Mouse (Mus musculus): ENCODE results near the gene Tmem132d. TPM values are rescaled to one million over a fixed set of nuclear protein-coding genes. Genes with fewer than 3 reads are reported as not detected.
"Not testable (repeated sequence)": the region's sequence is repeated elsewhere in the genome, so short reads cannot be mapped to it uniquely, and the experiment has no call there.

The Tmem132d gene
- polyA plus RNA-seq, 1 experiment, result 0.05 TPM

DNA sequence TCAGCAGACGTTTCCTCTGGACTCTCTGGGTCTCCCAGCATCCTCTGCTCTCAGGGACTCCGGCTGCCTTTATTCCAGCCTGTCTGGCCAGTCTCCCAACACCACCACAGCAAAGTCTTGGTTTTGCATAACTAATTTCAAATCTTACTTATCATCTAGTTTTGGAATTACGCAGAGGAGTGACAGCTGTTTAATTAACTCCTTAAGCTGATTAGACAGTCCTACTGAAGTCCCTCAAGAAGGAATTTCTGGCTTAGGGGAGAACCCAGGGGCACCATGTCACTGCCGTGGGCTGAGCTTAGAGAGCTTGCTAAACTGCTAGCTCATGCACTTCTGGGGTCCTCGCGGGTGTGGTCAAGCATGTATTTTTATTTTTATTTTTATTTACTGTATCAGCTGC is 558.4 kb downstream of the Tmem132d start:
- no peak for DNase-seq (ENCODE audit: low read depth, low spot score)
- 77% methylated on average over 6 of the region's 6 CpGs for whole genome bisulfite sequencing

DNA sequence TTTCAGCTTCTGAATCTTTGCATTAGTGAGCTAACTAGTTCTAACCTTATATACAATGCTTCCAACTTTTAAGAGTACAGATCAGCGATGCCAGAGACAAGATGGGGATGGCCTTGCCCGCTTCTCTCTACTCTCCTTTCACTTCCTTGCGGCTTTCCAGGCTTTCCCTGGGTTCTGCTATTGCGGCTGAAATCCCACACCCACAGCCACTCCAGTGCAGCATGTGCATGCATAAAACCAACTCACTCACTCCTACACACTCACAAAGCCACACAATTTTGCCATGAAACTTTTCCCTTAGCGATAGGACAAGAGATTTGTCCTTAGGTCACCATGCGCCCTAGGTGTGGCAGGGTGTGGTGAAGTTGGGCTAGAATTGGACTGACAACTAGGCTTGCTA is 567.7 kb downstream of the Tmem132d start:
- 88% methylated on average over 6 of the region's 6 CpGs for WGBS
- DNase-seq (ENCODE audit: low read depth, low spot score), result no peak

DNA sequence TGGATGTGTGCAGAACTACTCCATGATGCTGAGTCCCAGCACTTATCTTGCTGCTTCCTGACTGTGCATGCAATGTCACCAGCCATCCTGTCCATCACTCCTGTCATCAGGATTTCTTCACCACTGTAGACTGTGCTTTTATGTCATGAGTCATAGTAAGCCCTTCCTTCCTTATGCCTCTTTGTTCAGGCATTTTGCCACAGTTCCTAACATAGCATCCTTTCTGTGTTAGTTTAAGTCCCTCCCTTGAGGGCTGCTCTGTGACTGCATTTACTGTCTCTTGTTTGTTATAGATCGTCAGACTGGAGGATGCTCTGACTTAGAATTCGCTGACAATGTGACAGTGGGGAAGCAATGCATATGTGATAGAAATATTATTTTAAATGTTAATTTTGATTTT is 573.2 kb downstream of the Tmem132d start:
- WGBS, result 74% methylated on average over 2 of the region's 2 CpGs

DNA sequence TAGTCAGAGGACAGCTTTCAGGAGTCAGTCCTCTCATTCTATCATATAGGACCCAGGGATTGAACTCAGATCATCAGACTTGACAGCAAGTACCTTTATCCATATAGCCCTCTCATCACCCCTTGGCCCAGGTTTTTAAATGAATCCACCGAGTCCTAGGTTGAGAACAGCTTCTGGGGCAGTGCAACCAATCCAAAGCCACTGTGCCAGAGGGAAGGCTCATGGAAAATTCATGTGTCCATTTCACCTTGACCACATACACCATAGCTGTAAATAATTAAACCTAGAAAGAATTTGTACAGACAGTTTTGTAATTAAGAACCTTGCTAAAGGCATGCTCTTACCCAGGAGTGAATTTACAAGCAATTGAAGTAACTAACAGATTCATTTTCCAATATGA is 580.6 kb downstream of the Tmem132d start:
- WGBS, result 85% methylated on average over 1 of the region's 1 CpGs
- DNase-seq (ENCODE audit: low read depth, low spot score), result no peak

More for the DNA sequence above, 573.2 kb downstream of the Tmem132d start:
- DNase-seq (ENCODE audit: low read depth, low spot score), result no peak

DNA sequence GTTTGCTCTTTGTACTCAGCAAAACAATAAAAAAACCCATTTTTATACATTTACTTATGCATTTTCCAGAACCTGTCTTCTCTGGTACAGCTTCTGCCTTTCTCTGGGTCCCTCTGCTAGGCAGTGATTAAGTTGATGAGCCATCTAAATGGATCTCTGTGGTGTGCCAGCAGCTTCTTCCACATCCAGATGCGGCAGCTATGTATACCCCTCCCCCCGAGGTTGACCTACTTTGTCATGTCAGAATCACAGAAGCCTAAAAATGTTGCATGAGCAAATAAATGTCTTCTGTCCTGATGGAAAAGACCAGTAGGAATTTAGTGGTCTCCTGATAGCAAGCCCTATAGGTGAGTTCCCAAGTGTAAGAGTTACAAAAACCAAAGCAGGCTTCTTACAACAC is 601.1 kb downstream of the Tmem132d start:
- no peak for DNase-seq (ENCODE audit: low read depth, low spot score)
- 87% methylated on average over 2 of the region's 2 CpGs for WGBS

DNA sequence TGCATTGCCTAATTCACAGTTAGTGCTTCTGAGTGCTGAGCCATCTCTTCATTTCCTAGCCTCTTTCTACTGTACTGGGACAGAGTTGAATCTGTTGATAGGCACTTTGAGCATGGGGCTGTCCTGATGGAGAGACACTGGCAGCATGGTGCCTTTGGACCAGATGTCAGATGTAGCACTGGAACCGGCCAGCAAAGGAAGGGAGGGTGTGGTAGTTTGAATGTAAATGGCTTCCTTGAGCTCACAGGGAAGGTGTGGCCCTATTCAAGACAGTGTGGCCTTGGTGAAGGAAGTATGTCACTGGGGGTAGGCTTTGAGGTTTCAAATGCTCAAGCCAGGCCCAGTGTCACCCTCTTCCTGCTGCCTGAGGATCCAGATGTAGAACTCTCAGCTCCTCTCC is 602.0 kb downstream of the Tmem132d start:
- DNase-seq (ENCODE audit: low read depth, low spot score), result no peak
- whole genome bisulfite sequencing, result 50% methylated on average over 1 of the region's 1 CpGs

DNA sequence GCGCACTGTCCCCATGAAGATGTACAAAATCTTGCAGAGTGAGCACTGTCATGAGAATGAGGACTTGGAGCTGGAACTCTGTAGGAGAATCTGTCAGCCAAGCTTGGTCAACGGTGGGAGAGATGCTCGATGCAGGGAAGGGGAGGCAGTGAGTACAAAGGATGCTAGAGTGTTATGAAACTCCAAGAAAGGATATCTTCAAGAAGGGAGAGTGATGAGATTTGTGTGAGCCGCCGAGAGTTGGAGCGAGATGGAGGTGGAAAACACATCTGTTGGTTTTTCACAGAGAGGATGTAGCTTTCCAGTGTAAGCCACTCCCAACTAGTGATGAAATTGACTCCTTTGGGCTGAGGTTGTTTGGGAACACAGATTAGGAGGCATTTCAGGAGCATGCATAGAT is 604.1 kb downstream of the Tmem132d start:
- DNase-seq (ENCODE audit: low read depth, low spot score), result no peak
- WGBS, result 83% methylated on average over 6 of the region's 6 CpGs

DNA sequence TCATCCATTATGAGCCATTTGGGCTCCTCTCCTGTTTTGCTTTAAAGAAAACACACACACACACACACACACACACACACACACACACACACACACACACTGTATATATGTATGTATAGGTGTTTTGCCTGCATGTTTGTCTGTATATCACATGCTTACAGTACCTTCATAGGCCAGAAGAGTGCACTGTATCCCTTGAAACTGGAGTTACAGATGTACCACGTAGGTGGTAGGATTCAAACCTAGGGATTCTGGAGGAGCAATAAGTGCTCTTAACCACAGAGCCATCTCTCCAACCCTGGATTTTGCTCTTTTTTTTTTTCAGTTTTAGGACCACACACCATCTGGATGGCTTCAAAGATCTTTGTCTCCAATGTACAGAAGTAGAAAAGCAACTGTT is 610.9 kb downstream of the Tmem132d start:
- WGBS, result 38% methylated on average over 1 of the region's 1 CpGs
- no peak for DNase-seq (ENCODE audit: low read depth, low spot score)

DNA sequence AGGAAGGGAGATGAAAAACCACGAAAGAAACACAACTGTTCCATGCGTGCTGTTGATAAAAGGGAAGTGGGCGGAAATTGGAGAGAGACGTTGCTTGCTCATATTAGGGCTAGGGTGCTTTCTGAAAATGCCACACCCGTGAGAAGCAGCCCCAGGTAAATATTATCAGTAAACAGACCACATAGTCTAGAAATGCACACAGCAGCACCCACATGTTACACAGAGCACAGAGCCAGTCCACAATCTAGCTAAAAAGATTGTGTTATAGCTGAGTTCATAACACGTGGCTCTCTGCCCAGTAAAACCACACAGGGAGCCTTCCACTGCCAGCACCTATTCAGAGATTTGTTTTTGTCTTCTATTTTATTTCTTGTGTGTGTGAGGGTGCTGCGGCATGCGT is 617.6 kb downstream of the Tmem132d start:
- DNase-seq (ENCODE audit: low read depth, low spot score), result no peak
- WGBS, result 70% methylated on average over 8 of the region's 8 CpGs

DNA sequence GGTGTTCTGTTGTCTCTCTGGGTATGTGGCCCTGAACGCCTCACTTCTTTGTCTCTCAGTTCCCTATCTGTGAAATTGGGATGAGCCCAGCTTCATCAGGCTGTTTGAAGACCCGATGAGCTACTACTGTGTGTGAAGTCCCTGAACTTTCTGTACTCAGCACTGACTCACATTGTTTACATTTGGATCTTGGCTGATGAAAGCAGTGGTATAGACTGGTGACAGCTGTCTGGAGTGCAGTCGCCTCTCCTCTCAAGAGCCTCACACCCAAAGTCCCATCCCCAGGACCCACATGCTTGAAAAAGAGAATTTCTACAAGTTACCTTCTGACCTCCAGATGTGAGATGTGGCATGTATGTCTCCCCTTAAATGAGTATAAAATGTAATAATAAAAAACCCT is 625.5 kb downstream of the Tmem132d start:
- no peak for DNase-seq (ENCODE audit: low read depth, low spot score)
- WGBS, result 57% methylated on average over 3 of the region's 3 CpGs

DNA sequence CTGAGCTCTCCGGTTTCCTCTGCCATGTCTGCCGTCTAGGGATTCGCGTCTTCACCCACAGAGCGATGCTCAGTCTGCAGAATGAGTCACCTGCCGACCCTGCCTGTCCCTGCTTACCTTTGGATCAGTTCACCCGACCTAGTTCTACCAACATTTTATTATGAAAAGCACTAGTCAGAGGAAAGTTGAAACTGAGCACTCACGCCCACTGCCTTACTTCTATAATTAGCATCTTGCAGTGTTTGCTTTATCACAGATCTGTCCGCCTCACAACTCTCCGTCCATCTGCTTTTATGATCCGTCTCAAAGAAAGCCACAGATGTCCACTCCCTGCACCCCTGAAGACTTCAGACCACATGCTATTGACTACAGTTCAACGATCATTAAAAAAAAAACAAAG is 626.0 kb downstream of the Tmem132d start:
- DNase-seq (ENCODE audit: low read depth, low spot score), result no peak
- 65% methylated on average over 12 of the region's 12 CpGs for WGBS

DNA sequence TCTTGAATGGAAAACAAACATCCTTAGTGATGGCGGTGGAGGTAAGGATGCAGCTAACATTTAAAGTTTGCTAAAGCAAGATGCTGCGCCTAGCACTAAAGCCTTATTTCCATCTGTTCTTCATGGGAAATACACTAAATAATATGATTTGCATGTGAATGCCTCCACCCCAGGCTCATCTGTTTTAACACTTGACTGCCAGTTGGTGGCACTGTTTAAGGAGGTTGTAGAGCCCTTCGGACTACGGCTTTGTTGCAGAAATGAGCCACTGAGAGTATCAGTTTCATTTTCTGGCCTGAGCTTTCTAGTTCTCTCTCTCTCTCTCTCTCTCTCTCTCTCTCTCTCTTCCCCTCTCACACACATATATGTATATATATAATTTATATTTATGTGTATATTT is 632.0 kb downstream of the Tmem132d start:
- WGBS, result 72% methylated on average over 4 of the region's 4 CpGs
- no peak for DNase-seq (ENCODE audit: low read depth, low spot score)

DNA sequence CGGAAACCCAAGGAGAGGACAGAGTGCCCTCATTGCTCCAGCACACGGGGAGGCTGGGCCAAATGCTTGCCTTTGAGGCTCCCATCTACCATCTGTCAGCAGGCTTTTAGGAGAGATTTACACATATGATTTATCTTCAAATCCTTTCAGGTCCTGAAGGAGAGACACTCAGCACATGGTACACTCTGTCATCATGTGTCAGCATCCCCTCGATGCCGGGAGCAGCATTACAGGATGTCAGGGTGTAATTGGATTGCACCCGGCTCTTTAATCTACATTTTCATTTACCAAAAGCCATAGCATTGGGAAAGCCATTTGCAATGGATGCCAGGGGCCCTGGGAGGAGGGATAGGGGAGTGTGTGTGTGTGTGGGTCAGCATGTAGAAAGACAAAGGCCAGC is 651.7 kb downstream of the Tmem132d start:
- 71% methylated on average over 5 of the region's 5 CpGs for WGBS
- no peak for DNase-seq (ENCODE audit: low read depth, low spot score)

DNA sequence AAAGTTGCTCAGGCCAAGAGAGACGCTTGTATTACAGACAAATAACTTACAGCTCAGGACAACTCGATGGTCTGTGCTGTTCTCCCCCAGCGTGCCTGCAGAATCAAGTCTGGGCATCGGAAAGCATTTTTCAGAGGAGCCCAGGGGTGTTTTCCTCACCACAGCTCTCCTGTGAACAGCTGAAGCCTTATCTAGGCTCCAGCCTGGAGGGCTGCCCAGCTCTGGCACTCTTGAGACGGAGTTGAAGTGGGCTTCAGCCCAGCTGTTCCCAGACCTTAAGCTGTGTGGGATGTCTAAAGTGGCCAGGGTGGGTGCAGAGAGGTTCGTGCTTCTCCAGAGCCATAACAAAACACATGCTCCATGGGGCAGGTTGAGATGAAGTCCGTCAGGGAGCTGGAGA is 657.1 kb downstream of the Tmem132d start:
- no peak for DNase-seq (ENCODE audit: low read depth, low spot score)
- 60% methylated on average over 7 of the region's 7 CpGs for WGBS

DNA sequence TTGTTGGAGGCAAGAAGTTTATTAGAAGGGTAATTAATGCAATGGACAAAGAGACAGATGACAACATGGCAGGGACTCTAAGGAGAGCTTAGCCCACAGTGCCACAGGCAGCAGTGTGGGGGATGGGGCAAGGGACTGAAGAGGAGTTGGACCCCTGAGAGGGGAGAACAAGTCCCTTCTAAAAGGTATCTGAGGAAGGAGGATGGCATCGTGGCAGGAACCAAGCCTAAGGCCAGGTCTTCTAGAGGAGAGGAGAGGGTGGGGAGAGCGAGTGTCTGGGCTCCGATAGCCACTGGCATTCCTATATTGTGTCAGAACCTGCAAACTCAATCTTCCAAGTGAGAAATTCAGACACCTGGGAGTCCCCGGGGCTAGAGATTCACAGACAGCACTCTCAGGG is 674.3 kb downstream of the Tmem132d start:
- WGBS, result 71% methylated on average over 4 of the region's 4 CpGs
- DNase-seq (ENCODE audit: low read depth, low spot score), result no peak

DNA sequence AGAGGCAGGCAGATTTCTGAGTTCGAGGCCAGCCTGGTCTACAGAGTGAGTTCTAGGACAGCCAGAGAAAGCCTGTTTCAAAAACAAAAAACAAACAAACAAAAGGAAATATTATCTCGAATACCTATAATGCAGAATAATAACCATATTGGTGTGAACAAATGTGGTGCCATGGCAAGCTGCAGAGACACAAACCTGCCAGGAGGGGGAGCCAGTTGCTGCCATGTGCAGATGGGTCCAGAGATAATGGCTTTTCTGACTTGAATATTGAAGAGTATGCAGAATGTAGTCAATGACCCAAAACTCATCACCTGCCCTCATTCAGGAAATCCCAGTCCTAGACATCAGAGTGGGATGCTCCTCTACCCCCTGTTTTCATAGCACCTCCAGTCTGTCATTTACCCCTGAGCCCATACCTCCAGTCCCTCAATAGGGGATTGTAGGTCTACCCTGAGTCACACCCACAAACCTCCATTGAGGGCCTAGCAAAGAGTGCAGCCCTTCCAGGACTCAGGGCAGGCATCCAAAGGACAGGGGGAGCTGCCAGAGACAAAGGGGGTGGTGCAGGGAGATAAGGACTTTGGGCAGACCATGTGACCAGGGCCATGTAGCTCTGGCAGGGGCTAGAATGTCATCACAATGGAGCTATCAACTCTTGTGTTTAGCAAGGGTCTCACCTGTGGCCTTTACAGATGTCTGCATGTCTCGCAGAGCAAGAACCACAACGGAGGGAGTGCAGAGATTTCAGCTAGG is 676.0 kb downstream of the Tmem132d start:
- 78% methylated on average over 4 of the region's 4 CpGs for WGBS
- DNase-seq (ENCODE audit: low read depth, low spot score), result no peak

DNA sequence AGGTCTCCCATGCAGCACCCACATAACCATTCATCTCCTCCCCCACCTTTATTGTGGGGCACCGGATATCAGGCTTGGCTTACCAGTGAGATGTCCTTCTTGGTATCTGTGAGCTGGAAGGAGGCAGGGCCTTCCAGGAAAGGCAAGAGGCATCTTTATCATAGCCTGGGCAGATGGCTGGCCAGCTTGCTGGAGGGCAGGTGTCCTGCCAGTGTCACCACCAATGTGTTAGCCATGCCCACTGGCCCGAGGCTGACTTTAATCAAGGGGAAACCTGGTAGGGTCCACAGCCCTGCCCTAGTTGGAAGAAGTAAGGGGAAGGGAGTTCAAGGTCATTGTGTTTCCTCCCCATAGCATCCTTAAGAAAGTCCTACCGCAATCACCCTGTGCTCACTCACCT is 676.9 kb downstream of the Tmem132d start:
- WGBS, result 76% methylated on average over 3 of the region's 3 CpGs
- DNase-seq (ENCODE audit: low read depth, low spot score), result no peak

DNA sequence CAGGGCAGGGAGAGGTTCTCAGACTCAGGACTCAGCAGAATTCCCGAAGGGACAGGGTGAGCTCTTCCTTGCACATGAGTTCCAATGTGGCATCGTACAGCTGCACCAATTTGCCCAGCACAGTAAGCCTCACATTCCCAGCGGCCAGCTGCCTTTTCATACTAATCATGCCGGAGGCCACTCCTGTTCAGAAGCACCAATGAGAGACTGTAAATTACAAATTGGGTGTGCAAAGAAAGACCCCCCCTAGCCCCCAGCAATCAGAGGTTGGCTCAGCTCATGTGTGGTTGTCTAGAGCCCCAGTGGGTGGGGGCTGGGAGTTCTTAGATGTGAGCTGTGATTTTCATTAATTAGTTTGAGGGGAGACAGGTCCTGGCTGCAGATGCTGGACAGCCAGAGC is 677.3 kb downstream of the Tmem132d start:
- WGBS, result 84% methylated on average over 4 of the region's 4 CpGs
- no peak for DNase-seq (ENCODE audit: low read depth, low spot score)

DNA sequence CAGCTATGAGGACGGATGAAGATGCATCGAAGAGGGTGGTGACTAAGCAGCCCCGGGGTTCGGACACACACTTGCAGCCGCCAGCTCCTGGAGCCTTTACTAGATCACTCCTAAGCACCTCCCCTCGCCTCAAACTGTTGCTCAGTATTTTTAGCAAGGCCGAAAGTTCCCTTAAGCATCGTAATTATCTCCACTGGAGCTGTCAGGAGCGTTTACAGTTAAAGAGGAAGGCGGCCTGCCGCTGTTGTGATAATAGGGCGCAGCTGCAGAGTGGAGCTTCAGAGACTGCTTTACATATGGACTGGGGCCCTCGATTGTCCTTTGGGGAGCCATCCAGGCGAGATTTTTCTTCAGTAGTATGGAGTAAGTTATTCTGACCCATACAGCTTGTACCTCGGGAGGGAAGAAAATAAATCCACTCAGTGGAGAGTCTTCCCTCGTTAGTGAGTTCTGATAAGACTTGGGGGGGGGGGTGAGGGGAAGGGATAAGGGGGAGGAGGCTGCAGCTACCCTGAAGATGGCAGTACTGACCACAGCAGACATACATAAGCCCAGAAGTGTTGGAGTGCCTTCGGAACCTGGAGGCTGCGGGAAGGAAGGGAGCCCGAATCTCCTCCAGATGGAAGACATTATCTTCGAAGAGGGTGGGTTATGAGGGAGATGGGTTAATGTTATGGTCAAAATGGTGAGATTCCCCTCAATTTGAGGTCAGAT is 681.5 kb downstream of the Tmem132d start:
- DNase-seq (ENCODE audit: low read depth, low spot score), result no peak
- 31% methylated on average over 20 of the region's 20 CpGs for WGBS

DNA sequence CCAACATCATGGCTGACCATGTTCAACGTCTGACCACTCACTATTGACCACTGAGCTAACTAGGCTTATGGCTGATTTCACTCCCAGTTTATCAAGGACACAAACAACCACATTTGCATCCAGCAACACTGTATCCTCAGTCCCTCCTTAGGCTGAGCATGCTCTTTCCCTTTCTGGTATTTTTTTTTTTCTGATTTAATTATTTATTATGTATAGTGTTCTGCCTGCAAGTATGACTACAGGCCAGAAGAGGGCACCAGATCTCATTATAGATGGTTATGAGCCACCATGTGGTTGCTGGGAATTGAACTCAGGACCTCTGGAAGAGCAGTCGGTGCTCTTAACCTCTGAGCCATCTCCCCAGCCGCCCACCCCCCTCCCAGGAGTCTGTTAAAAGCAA is 683.3 kb downstream of the Tmem132d start:
- not testable (repeated sequence) for DNase-seq (ENCODE audit: low read depth, low spot score)
- 84% methylated on average over 3 of the region's 3 CpGs for WGBS

DNA sequence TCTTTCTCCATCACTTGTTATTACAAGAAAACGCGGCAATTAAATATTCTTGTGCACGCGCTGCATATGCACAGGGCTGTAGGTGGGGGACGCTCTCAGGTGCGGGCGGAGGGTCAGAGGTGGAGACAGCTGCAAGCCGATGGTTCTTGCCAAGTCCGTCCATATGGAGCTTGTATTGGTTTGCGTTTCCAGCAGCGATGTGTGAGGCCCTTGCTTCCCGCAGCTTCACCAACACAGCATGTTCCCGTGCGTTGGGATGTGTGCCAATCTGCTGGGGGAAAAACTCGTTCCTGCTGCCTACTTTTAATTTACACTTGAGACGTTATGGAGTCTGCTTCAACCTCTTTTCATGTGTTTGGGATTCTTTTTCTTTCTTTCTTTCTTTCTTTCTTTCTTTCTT is 691.5 kb downstream of the Tmem132d start:
- DNase-seq (ENCODE audit: low read depth, low spot score), result no peak
- WGBS, result 80% methylated on average over 16 of the region's 16 CpGs
